Mouse (Mus musculus) ES-Bruce4 (cell line): Measurements from ENCODE around the gene 1700025G04Rik. TPM values are rescaled to one million over a fixed set of nuclear protein-coding genes. Genes with fewer than 3 reads are reported as not detected.
"Not testable (repeated sequence)": the region's sequence is repeated elsewhere in the genome, so short reads cannot be mapped to it uniquely, and the experiment has no call there.

ENCODE experiments used
- H3K27ac ChIP-seq: 2 replicates; pipeline ENCODE4 v1.5.1; 2012; ENCODE audit warnings: low read length, inconsistent platforms; ENCODE audit not compliant: insufficient read depth
- H3K27me3 ChIP-seq: 2 replicates; pipeline ENCODE4 v1.6.1; 2012; ENCODE audit warnings: mild to moderate bottlenecking, low read length, inconsistent platforms; ENCODE audit not compliant: control insufficient read depth, poor library complexity, insufficient read depth, severe bottlenecking
- H3K36me3 ChIP-seq: 2 replicates; pipeline ENCODE4 v1.6.1; 2012; ENCODE audit warnings: inconsistent platforms, mild to moderate bottlenecking, low read length, moderate library complexity; ENCODE audit not compliant: control insufficient read depth, poor library complexity, insufficient read depth, severe bottlenecking
- H3K4me1 ChIP-seq: one replicate; pipeline ENCODE4 v1.8.1; 2011; ENCODE audit warnings: low read length; ENCODE audit not compliant: control insufficient read depth, insufficient read depth
- H3K4me3 ChIP-seq: 2 replicates; pipeline ENCODE4 v1.5.1; 2011; ENCODE audit warnings: low read depth, mild to moderate bottlenecking, low read length
- H3K9ac ChIP-seq: 2 replicates; pipeline ENCODE4 v1.6.1; 2012; ENCODE audit warnings: low read depth, mild to moderate bottlenecking, inconsistent platforms; ENCODE audit not compliant: poor library complexity, severe bottlenecking
- H3K9me3 ChIP-seq: replicated peaks from 2 replicates; pipeline ENCODE4 v1.6.1; 2012; ENCODE audit warnings: mild to moderate bottlenecking, low read length, inconsistent platforms; ENCODE audit not compliant: control insufficient read depth, poor library complexity, insufficient read depth, severe bottlenecking
- CTCF ChIP-seq: IDR thresholded peaks from one replicate; pipeline ENCODE4 v1.8.1; 2011; ENCODE audit warnings: low read depth, low read length
- EP300 ChIP-seq: IDR thresholded peaks from 2 replicates; pipeline ENCODE4 v1.6.1; 2011; ENCODE audit warnings: low read depth, low read length; ENCODE audit not compliant: insufficient read depth
- POLR2A ChIP-seq: IDR thresholded peaks from one replicate; pipeline ENCODE4 v1.8.1; 2011; ENCODE audit warnings: low read length; ENCODE audit not compliant: insufficient read depth
- polyA plus RNA-seq: library from polyadenylated mRNA; stranded (reverse); fragments of >200 nt; gene quantifications from 2 replicates; pipeline ENCODE4 v1.2.4, GENCODE M21; 2011; ENCODE audit warnings: low read depth; ENCODE audit not compliant: missing spikeins, insufficient read depth, insufficient read length

The 1700025G04Rik gene
- polyA plus RNA-seq, 1 experiment: 14.3 TPM

- Histone ChIP-seq H3K27ac (no peak overlapping the region), H3K27me3 (no peaks in the 10 kb centered on the region), H3K9me3 (no peaks in the 10 kb centered on the region), H3K4me3 (no peak overlapping the region), H3K36me3 (no peaks in the 10 kb centered on the region; the same call in 1 of the 2 replicates), H3K4me1 (no peaks in the 10 kb centered on the region), H3K9ac (no peak overlapping the region)
- TF ChIP-seq CTCF (no peak), POLR2A (no peak), EP300 (no peak)
Measured at GRCm38 (mm10) chr1:151812004-151812712, 277.8 kb downstream of the 1700025G04Rik start.

GRCm38 (mm10) chr1:151811456-151811855 is 278.5 kb downstream of the 1700025G04Rik start:
- Histone ChIP-seq H3K27ac (no peak overlapping the region), H3K9ac (no peak overlapping the region), H3K4me1 (no peaks in the 10 kb centered on the region), H3K27me3 (no peaks in the 10 kb centered on the region), H3K36me3 (no peaks in the 10 kb centered on the region; the same call in 1 of the 2 replicates), H3K9me3 (no peaks in the 10 kb centered on the region), H3K4me3 (no peak overlapping the region)
- TF ChIP-seq POLR2A (no peak), CTCF (no peak), EP300 (no peak)

GRCm38 (mm10) chr1:151810628-151811421 is 279.1 kb downstream of the 1700025G04Rik start:
- H3K36me3 ChIP-seq: no peaks in the 10 kb centered on the region; the same call in 1 of the 2 replicates
- TF ChIP-seq POLR2A (no peak), CTCF (no peak), EP300 (no peak)
- no peak overlapping the region for H3K4me3 ChIP-seq
- H3K27ac ChIP-seq: no peak overlapping the region
- H3K9ac ChIP-seq: no peak overlapping the region
- no peaks in the 10 kb centered on the region for H3K27me3 ChIP-seq
- no peaks in the 10 kb centered on the region for H3K9me3 ChIP-seq
- no peaks in the 10 kb centered on the region for H3K4me1 ChIP-seq

- Histone ChIP-seq H3K36me3 (no peaks in the 10 kb centered on the region; the same call in 1 of the 2 replicates), H3K4me3 (no peak overlapping the region), H3K4me1 (no peaks in the 10 kb centered on the region)
Measured at GRCm38 (mm10) chr1:151807286-151807685, 282.6 kb downstream of the 1700025G04Rik start.

GRCm38 (mm10) chr1:151802795-151803194 is 287.1 kb downstream of the 1700025G04Rik start:
- not testable (repeated sequence) for H3K4me1 ChIP-seq, H3K9me3 ChIP-seq, H3K27me3 ChIP-seq, H3K4me3 ChIP-seq, H3K9ac ChIP-seq, H3K36me3 ChIP-seq, H3K27ac ChIP-seq

More at GRCm38 (mm10) chr1:151807286-151807685, 282.6 kb downstream of the 1700025G04Rik start:
- Histone ChIP-seq H3K9ac (no peak overlapping the region), H3K9me3 (no peaks in the 10 kb centered on the region), H3K27me3 (no peaks in the 10 kb centered on the region), H3K27ac (no peak overlapping the region)
- TF ChIP-seq POLR2A (no peak), EP300 (no peak), CTCF (no peak)
